Mouse (Mus musculus): Measurements from ENCODE around the gene Pef1. TPM values are rescaled to one million over a fixed set of nuclear protein-coding genes. Genes with fewer than 3 reads are reported as not detected.

The Pef1 gene
- polyA plus RNA-seq, 1 experiment from 2014 or later, result 73.2 TPM

DNA sequence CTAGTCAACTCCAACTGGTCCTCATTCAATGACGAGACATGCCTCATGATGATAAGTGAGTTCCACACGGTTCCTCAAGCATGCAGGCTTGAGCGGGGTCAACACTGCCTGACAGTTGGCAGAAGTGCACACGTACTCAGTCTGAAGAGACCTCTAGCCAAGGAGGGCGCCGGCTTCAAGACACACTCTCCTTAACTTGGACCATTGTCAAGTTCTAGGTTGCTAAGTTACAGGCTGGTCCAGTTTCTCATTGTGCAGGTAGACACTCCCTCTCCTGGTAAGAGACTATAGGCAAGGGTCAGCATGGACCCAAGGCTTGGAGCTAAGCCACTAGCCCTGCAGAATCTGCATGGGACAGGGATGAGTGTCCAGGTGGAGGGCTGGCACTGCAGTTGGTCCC, 22.8 kb downstream of the Pef1 start:
- Histone ChIP-seq H3K27me3 (replicated peaks; ENCODE audit: low read depth, poor library complexity, severe bottlenecking) (no peaks in the 10 kb centered on the region), H3K36me3 (replicated peaks) (peaks cover 79% of the 10 kb centered on the region), H3K27ac (replicated peaks) (peak overlapping the region; percentile 71; the same call in 1 of the 2 replicates), H3K4me3 (no peak overlapping the region), H3K4me1 (peaks cover 43% of the 10 kb centered on the region), H3K9me3 (no peaks in the 10 kb centered on the region)
- DNase-seq (ENCODE audit: low spot score), result no peak
- 93% methylated on average over 6 of the region's 6 CpGs for WGBS

DNA sequence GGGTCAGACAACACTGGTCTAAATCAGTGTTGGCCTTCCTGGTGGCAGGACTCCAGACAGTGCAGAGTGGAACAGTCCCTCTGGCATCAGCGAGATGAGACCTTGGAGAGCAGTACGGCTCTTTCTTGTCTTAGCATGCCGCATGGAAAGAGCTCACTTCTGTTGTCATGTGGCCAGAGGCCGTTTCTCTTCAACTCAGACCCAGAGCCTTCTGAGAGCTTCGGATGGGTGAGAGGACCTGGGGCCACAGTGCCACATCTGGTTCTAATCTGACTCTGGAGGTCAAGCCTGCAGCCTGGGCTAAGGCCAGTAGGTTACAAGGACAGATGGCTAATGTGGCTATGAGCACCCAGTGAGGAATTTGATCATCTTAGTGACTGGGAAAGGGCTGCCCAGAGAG, 23.6 kb downstream of the Pef1 start:
- Histone ChIP-seq H3K4me1 (peaks cover 51% of the 10 kb centered on the region), H3K36me3 (replicated peaks) (peaks cover 73% of the 10 kb centered on the region), H3K4me3 (no peak overlapping the region), H3K27me3 (replicated peaks; ENCODE audit: low read depth, poor library complexity, severe bottlenecking) (peaks cover 1% of the 10 kb centered on the region; the same call in 1 of the 2 replicates), H3K9me3 (no peaks in the 10 kb centered on the region), H3K27ac (replicated peaks) (peak overlapping the region; percentile 71)
- 38% methylated on average over 5 of the region's 5 CpGs for WGBS
- peak; percentile 57 for DNase-seq (ENCODE audit: low spot score)

DNA sequence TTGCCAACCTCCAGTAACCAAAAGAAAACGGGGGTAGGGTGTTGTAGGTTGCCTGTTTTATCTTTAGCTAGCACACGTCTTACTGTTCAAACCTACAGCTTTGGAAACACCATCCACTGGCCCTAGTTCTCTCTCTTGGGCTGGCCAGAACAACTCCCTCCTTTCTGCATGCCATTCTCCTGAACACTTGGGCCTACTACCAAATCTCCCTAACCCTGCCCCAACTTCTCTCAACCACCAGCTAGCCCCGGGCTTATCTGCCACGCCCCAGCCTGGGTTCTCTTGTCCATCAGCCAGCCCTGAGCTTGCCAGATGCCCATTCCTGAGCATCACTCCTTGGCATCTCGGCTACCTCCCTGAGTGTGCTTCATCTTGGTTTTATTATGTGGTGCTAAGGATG, 26.5 kb downstream of the Pef1 start:
- Histone ChIP-seq H3K4me1 (peaks cover 45% of the 10 kb centered on the region), H3K36me3 (replicated peaks) (peaks cover 43% of the 10 kb centered on the region), H3K4me3 (no peak overlapping the region), H3K27me3 (replicated peaks; ENCODE audit: low read depth, poor library complexity, severe bottlenecking) (peaks cover 9% of the 10 kb centered on the region), H3K27ac (replicated peaks) (no peak overlapping the region), H3K9me3 (no peaks in the 10 kb centered on the region)
- no peak for DNase-seq (ENCODE audit: low spot score)
- WGBS, result 82% methylated on average over 5 of the region's 5 CpGs

DNA sequence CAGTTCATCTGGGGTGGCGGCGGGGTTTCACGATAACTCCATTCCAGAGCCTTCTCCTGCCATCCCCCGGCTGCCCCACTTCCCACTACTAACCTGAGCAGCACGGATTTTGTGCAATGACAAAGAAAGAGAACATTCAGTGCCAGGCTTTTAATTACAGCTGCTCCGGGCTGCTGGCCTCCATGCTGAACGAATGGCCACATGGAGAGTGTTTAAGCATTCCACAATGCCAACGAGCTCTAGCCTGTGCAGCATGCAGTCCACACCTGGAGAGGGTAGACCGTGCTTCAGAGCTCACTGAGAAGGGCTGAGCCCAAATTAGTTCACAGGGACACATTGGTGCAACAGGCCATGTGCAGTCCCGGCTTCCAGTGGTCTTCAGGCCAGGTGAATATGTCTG, 27.7 kb downstream of the Pef1 start:
- 81% methylated on average over 10 of the region's 10 CpGs for WGBS
- Histone ChIP-seq H3K4me1 (peaks cover 57% of the 10 kb centered on the region), H3K36me3 (replicated peaks) (peaks cover 31% of the 10 kb centered on the region), H3K9me3 (no peaks in the 10 kb centered on the region), H3K27me3 (replicated peaks; ENCODE audit: low read depth, poor library complexity, severe bottlenecking) (peaks cover 9% of the 10 kb centered on the region), H3K27ac (replicated peaks) (no peak overlapping the region), H3K4me3 (no peak overlapping the region)
- no peak for DNase-seq (ENCODE audit: low spot score)

DNA sequence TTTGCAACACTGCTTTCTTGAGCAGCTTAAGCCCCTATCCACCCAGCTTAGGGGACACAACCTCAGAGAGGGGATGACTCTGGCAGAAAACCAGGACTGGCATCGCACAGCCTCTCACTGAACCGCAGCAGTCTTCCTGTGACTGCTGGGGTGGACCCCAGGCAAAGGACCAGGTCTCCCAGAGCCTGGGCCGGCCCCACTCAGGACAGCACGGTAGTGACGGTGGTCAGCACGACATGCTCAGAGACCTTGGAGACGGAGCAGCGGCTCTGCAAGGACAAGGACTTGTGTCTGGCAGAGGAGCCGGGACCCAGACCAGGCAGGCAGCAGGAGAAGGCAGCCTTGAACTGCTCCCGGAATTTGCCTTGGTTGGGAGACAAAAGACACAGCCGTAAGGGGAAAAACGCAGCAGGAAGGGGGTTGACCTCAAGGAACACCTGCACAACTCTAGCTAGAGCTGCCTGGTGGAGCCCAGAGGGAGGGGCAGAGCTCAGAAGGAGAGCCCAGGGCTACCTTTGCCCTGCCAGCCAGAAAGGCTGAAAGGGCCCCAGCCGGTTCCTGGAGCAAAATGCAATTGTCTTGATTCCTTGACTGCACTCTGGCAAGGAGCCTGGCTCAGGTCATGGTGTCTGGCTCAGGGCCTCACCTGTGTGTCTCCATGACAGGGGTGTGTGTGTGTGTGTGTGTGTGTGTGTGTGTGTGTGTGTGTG, 28.4 kb downstream of the Pef1 start:
- Histone ChIP-seq H3K27me3 (replicated peaks; ENCODE audit: low read depth, poor library complexity, severe bottlenecking) (peaks cover 13% of the 10 kb centered on the region), H3K9me3 (no peaks in the 10 kb centered on the region), H3K36me3 (replicated peaks) (peaks cover 24% of the 10 kb centered on the region), H3K4me1 (peaks cover 57% of the 10 kb centered on the region), H3K4me3 (no peak overlapping the region), H3K27ac (replicated peaks) (peak overlapping the region; percentile 27; the same call in 1 of the 2 replicates)
- WGBS, result 55% methylated on average over 13 of the region's 13 CpGs
- no peak for DNase-seq (ENCODE audit: low spot score)

DNA sequence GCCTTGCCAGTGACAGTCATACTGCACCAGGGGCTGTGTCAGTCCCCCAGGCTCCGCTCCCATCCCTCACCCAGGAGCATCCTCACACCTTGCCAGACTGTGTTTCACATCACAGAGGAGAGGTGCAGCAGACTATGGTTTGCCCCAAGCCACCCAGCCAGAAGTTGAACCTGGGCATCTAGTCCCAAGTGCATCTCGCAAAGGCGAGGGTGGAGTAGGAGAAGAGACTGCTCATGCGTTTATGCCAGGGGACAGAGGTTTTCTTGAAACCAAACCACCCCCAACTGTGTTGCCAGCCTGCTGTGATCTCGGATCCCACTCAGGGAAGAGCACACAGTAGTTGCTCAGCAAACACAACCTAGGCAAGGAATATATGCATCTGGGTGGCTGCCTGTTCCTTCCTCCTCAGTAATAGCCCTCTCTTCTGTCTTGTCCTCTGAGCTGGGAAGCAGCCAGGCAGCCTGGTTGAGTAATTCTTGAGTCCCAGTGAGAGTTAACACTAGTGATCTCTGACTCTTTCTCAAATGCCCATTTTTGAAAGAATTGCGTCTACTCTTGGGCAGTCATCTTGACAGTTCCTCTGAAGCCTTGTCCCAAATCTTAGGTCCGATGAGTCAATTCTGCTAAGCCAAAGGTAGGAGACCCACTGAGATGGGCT, 29.2 kb downstream of the Pef1 start:
- Histone ChIP-seq H3K36me3 (replicated peaks) (peaks cover 16% of the 10 kb centered on the region), H3K9me3 (no peaks in the 10 kb centered on the region), H3K27ac (replicated peaks) (peak overlapping the region; percentile 27; the same call in 1 of the 2 replicates), H3K27me3 (replicated peaks; ENCODE audit: low read depth, poor library complexity, severe bottlenecking) (peaks cover 19% of the 10 kb centered on the region), H3K4me1 (peaks cover 50% of the 10 kb centered on the region), H3K4me3 (no peak overlapping the region)
- DNase-seq (ENCODE audit: low spot score), result no peak
- 81% methylated on average over 7 of the region's 7 CpGs for WGBS

DNA sequence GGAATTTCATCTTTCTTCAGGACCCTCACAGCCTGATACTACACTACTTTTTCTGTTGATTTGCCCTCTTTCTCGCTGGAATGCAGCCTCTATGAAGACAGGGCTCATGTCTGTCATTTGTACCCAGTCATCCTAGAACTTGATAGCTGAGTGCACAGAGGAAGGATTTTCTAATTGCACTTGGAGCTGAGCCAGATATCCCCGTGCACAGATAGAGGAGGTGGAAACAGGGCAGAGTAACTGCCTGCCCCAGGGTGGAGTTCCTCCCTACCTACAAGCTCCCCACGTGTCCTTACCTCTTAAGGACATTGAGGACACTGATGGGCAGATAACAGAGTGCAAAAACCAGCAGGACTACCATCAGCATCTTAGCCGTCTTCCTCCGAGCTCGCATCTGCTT, 31.0 kb downstream of the Pef1 start:
- Histone ChIP-seq H3K27me3 (replicated peaks; ENCODE audit: low read depth, poor library complexity, severe bottlenecking) (peaks cover 37% of the 10 kb centered on the region), H3K9me3 (no peaks in the 10 kb centered on the region), H3K4me3 (no peak overlapping the region), H3K36me3 (replicated peaks) (no peaks in the 10 kb centered on the region; the same call in 1 of the 2 replicates), H3K27ac (replicated peaks) (no peak overlapping the region), H3K4me1 (peaks cover 47% of the 10 kb centered on the region)
- DNase-seq (ENCODE audit: low spot score), result no peak
- 68% methylated on average over 6 of the region's 6 CpGs for WGBS

DNA sequence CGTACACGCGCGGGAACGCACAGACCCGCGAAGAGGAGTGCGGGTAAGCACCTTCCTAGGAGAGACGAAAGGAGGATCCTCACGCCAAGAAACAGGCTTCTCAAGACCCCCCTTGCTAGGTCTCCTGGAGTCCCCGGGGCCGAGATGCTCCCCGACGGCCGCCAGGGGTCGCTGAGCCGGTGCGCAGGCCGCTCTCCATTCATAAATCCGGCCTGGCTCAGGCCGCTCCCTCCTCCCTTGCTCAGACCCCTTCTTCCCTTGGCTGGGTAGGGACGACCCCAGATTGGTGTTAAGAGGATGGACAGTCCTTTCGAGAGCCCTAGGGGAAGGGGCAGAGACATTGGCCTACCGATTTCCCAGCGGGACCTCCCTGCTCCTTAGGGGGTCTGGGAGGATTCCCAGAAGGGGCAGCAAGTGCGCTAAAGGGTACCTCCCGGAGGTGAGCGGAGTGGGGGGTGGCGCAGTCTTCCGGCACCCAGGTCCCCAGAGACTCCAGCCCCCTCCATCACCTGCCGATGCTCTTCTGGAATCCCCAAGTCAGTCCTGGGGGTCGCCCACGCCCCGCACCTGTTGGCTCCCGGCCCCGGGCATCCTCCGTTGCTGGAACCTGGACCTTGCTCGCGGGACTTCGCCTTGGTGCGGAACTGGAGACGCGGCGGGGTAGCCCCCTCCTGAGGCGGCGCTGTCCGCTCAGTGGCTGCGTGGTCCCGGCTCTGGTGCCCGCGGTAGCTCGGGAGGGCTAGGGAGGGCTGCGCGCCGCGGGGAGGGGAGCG, 36.3 kb downstream of the Pef1 start:
- Histone ChIP-seq H3K27me3 (replicated peaks; ENCODE audit: low read depth, poor library complexity, severe bottlenecking) (peaks cover 79% of the 10 kb centered on the region), H3K4me3 (peak overlapping the region; percentile 57), H3K36me3 (replicated peaks) (no peaks in the 10 kb centered on the region), H3K4me1 (peaks cover 42% of the 10 kb centered on the region), H3K27ac (replicated peaks) (no peak overlapping the region; the same call in 1 of the 2 replicates), H3K9me3 (no peaks in the 10 kb centered on the region)
- WGBS, result under 1% methylated on average over 57 of the region's 57 CpGs
- DNase-seq (ENCODE audit: low spot score), result peak; percentile 92

DNA sequence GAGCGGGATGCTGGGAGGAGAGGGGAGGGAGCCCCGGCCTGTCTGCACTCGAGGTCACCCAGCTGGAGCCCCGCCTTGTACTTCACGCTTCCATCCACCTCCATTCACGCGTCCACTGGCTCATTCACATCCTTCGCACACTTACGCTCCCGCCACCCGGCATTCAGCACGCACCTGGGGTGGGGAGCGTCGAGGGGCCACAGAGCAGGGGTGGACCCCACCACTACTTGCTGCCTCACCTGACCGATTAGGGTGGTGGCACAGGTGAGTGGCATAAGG, 36.8 kb downstream of the Pef1 start, which contains the start of gene Hcrtr1:
TSS of gene Hcrtr1 (minus strand) at position 146 of the 279 bp plus-strand sequence.
- 2% methylated on average over 15 of the region's 15 CpGs for WGBS
- H3K27me3 ChIP-seq (replicated peaks; ENCODE audit: low read depth, poor library complexity, severe bottlenecking), result peaks cover 82% of the 10 kb centered on the region
- DNase-seq (ENCODE audit: low spot score), result no peak
- H3K27ac ChIP-seq (replicated peaks), result no peak within 1 kb of the TSS; the same call in 1 of the 2 replicates
- no peaks in the 10 kb centered on the region for H3K36me3 ChIP-seq (replicated peaks)
- H3K4me1 ChIP-seq, result peaks cover 38% of the 10 kb centered on the region
- no peaks in the 10 kb centered on the region for H3K9me3 ChIP-seq
- H3K4me3 ChIP-seq, result peak within 1 kb of the TSS; percentile 57

DNA sequence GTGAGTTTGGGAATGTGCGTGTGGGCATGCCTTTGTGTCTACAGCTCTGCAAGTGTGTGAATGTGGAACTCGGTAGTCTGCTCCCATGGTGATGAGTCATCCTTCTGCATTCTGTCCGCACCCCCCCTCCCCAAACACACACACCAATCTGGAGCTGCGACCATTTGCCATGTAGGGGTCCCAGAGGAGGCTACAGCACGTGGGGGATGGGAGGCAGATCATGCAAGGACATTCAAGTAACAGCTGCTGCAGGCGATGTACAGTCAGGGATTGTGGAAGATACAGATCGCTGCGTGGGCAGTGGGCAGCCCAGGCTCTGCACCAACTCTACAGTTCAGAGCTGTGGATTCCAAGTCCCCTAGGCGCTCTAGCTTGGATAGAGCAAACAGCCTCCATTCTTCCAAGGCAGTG, 38.6 kb downstream of the Pef1 start:
- WGBS, result 71% methylated on average over 9 of the region's 9 CpGs
- H3K9me3 ChIP-seq, result 0 out of 2 replicates have a peak, but pooled peaks cover 4% of the 10 kb centered on the region

DNA sequence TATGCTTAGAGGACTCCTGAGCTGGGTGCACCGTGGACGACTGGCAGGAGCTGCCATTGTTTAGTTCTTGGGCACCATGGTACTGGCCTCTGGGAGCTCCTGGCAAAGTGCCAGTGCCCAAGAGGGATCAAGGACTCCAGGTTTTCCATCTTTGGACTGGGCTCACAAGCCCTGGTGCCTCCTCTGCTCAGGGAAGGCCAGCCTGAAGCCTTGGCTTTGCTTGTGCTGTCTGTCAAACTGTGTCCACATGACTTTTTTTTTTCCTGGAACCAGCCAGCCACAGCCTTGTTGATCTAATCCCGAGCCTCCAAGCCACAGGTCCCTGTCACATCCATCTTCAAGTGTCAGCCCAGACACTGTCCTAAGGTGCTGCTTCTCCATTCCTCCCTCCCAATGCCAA, 39.4 kb downstream of the Pef1 start:
- Histone ChIP-seq H3K27ac (replicated peaks) (no peak overlapping the region), H3K27me3 (replicated peaks; ENCODE audit: low read depth, poor library complexity, severe bottlenecking) (peaks cover 70% of the 10 kb centered on the region)

More for the DNA sequence above, 38.6 kb downstream of the Pef1 start:
- H3K4me3 ChIP-seq, result no peak overlapping the region
- H3K27ac ChIP-seq (replicated peaks), result no peak overlapping the region
- H3K4me1 ChIP-seq, result peaks cover 21% of the 10 kb centered on the region
- H3K36me3 ChIP-seq (replicated peaks), result no peaks in the 10 kb centered on the region
- DNase-seq (ENCODE audit: low spot score), result no peak
- peaks cover 77% of the 10 kb centered on the region for H3K27me3 ChIP-seq (replicated peaks; ENCODE audit: low read depth, poor library complexity, severe bottlenecking)

DNA sequence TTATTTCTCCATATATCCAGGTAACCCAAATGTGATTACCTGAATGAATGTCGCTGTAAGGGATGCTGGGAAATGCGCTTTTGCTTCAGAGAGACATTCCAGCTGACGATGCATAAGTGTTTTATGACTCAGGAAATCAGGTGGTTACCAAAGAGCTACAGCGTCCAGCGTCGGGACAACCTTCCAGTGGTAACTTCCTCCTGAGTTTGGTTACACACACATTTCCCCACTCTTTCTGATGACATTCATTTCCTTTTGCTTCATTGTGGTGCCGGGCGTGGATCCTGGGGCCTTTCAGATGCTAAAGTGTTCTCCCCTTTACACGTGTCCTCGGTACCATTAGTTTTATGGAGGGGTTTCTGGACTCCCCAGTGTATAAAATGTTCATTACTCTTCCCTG, 46.0 kb downstream of the Pef1 start:
- Histone ChIP-seq H3K27ac (replicated peaks) (no peak overlapping the region), H3K4me3 (no peak overlapping the region), H3K36me3 (replicated peaks) (no peaks in the 10 kb centered on the region), H3K9me3 (0 out of 2 replicates have a peak, but pooled peaks cover 4% of the 10 kb centered on the region), H3K4me1 (peaks cover 4% of the 10 kb centered on the region; the same call in 1 of the 2 replicates), H3K27me3 (replicated peaks; ENCODE audit: low read depth, poor library complexity, severe bottlenecking) (peaks cover 34% of the 10 kb centered on the region)
- no peak for DNase-seq (ENCODE audit: low spot score)
- WGBS, result 85% methylated on average over 10 of the region's 10 CpGs

More for the DNA sequence above, 39.4 kb downstream of the Pef1 start:
- Histone ChIP-seq H3K9me3 (0 out of 2 replicates have a peak, but pooled peaks cover 4% of the 10 kb centered on the region), H3K36me3 (replicated peaks) (no peaks in the 10 kb centered on the region), H3K4me3 (no peak overlapping the region), H3K4me1 (peaks cover 21% of the 10 kb centered on the region)
- WGBS, result 73% methylated on average over 3 of the region's 3 CpGs
- DNase-seq (ENCODE audit: low spot score), result no peak
